Mouse (Mus musculus) CH12.LX (cell line): ENCODE results near the gene Gpx3. TPM values are rescaled to one million over a fixed set of nuclear protein-coding genes. Genes with fewer than 3 reads are reported as not detected.
A peak's percentile ranks its signal among the peaks of the same experiment; 100 is the strongest.

Source experiments
- DNase-seq: peaks from one replicate; pipeline ENCODE4 v3.0.0-alpha.2; 2013; ENCODE audit errors: extremely low read depth
- H3K27ac ChIP-seq: 2 replicates; pipeline ENCODE4 v1.5.1; 2012; ENCODE audit warnings: low read depth, mild to moderate bottlenecking, control low read depth, moderate library complexity; ENCODE audit not compliant: insufficient read depth
- H3K27me3 ChIP-seq: replicated peaks from 2 replicates; pipeline ENCODE3; 2012; ENCODE audit warnings: inconsistent platforms
- H3K36me3 ChIP-seq, 2 experiments: replicated peaks in 1 of 2; 2 replicates each; pipeline versions ENCODE3 to v1.6.1; 2012; ENCODE audit warnings: inconsistent platforms in 1 of 2, low read length in 1 of 2, mild to moderate bottlenecking in 1 of 2, mixed read lengths in 1 of 2, moderate library complexity in 1 of 2; ENCODE audit not compliant: control insufficient read depth in 1 of 2, insufficient read depth in 1 of 2
- H3K4me1 ChIP-seq, 2 experiments: 2 replicates each; pipeline ENCODE4 v1.6.1; 2012; ENCODE audit warnings: inconsistent platforms in 1 of 2, moderate library complexity in 1 of 2; ENCODE audit not compliant: insufficient read depth in 2 of 2, control insufficient read depth in 1 of 2
- H3K4me2 ChIP-seq: 2 replicates; pipeline ENCODE4 v1.6.1; 2012; ENCODE audit warnings: low read depth, mild to moderate bottlenecking, control low read depth; ENCODE audit not compliant: poor library complexity, insufficient read depth, severe bottlenecking
- H3K4me3 ChIP-seq, 3 experiments: fragments of 150-350 bp in 1 of 3; sonication (generic) in 1 of 3; replicated peaks in 1 of 3; 2 replicates each; pipeline versions ENCODE3 to v1.5.1; 2011 to 2012; ENCODE audit warnings: low read depth in 2 of 3, low read length in 2 of 3, mild to moderate bottlenecking in 2 of 3, moderate library complexity in 2 of 3, control low read depth in 1 of 3, improper control_type of control experiment in 1 of 3, inconsistent platforms in 1 of 3, mixed read lengths in 1 of 3; ENCODE audit not compliant: poor library complexity in 1 of 3
- H3K79me2 ChIP-seq: replicated peaks from 2 replicates; pipeline ENCODE4 v1.6.1; 2012; ENCODE audit warnings: mild to moderate bottlenecking, moderate library complexity; ENCODE audit not compliant: control insufficient read depth, poor library complexity, insufficient read depth, severe bottlenecking; ENCODE audit errors: extremely low read depth
- H3K9ac ChIP-seq: 2 replicates; pipeline ENCODE4 v1.6.1; 2012; ENCODE audit warnings: low read depth, mild to moderate bottlenecking, control low read depth, moderate library complexity; ENCODE audit not compliant: insufficient read depth
- H3K9me3 ChIP-seq: replicated peaks from 2 replicates; pipeline ENCODE3; 2012; ENCODE audit warnings: low read length, inconsistent platforms, mixed read lengths
- BHLHE40 ChIP-seq: IDR thresholded peaks from 2 replicates; pipeline ENCODE4 v1.6.1; 2011; ENCODE audit warnings: mild to moderate bottlenecking, low read depth, low read length, improper control_type of control experiment
- CHD1 ChIP-seq: IDR thresholded peaks from 2 replicates; pipeline ENCODE4 v1.6.1; 2012; ENCODE audit warnings: low read depth, low read length, improper control_type of control experiment, inconsistent platforms
- CTCF ChIP-seq, 2 experiments: IDR thresholded peaks in 1 of 2; conservative IDR thresholded peaks in 1 of 2; 2 replicates each; pipeline ENCODE4 v1.5.1; 2011 to 2012; ENCODE audit warnings: low read depth in 2 of 2, low read length in 2 of 2, improper control_type of control experiment in 1 of 2, inconsistent platforms in 1 of 2, mild to moderate bottlenecking in 1 of 2, moderate library complexity in 1 of 2
- EP300 ChIP-seq: IDR thresholded peaks from 2 replicates; pipeline ENCODE4 v1.6.1; 2011; ENCODE audit warnings: low read length, improper control_type of control experiment
- HCFC1 ChIP-seq: IDR thresholded peaks from 2 replicates; pipeline ENCODE4 v1.6.1; 2012; ENCODE audit warnings: low read depth, mild to moderate bottlenecking, inconsistent platforms, low read length, improper control_type of control experiment
- KAT2A ChIP-seq: IDR thresholded peaks from 2 replicates; pipeline ENCODE4 v1.6.1; 2012; ENCODE audit warnings: low read length, improper control_type of control experiment, inconsistent platforms; ENCODE audit not compliant: insufficient replicate concordance
- MAFK ChIP-seq: IDR thresholded peaks from 2 replicates; pipeline ENCODE4 v1.6.1; 2011; ENCODE audit warnings: low read length, improper control_type of control experiment; ENCODE audit not compliant: insufficient replicate concordance
- MAX ChIP-seq: IDR thresholded peaks from 2 replicates; pipeline ENCODE4 v1.6.1; 2011; ENCODE audit warnings: low read length, improper control_type of control experiment
- MAZ ChIP-seq: IDR thresholded peaks from 2 replicates; pipeline ENCODE4 v1.6.1; 2012; ENCODE audit warnings: low read depth, mild to moderate bottlenecking, inconsistent platforms, low read length, improper control_type of control experiment, moderate library complexity
- MYC ChIP-seq: IDR thresholded peaks from 2 replicates; pipeline ENCODE4 v1.6.1; 2011; ENCODE audit warnings: low read depth, mild to moderate bottlenecking, improper control_type of control experiment, low read length
- NELFE ChIP-seq: IDR thresholded peaks from 2 replicates; pipeline ENCODE4 v1.6.1; 2011; ENCODE audit warnings: low read depth, low read length, improper control_type of control experiment
- POLR2AphosphoS2 ChIP-seq: IDR thresholded peaks from 2 replicates; pipeline ENCODE4 v1.6.1; 2011; ENCODE audit warnings: low read depth, low read length, improper control_type of control experiment
- SIN3A ChIP-seq: IDR thresholded peaks from 2 replicates; pipeline ENCODE4 v1.6.1; 2012; ENCODE audit warnings: low read length, improper control_type of control experiment, inconsistent platforms
- SMC3 ChIP-seq: IDR thresholded peaks from 2 replicates; pipeline ENCODE4 v1.6.1; 2011; ENCODE audit warnings: low read depth, low read length, improper control_type of control experiment
- TBP ChIP-seq: conservative IDR thresholded peaks from 2 replicates; pipeline ENCODE4 v1.6.1; 2011; ENCODE audit warnings: low read depth, low read length, improper control_type of control experiment
- USF1 ChIP-seq: IDR thresholded peaks from 2 replicates; pipeline ENCODE4 v1.6.1; 2014; ENCODE audit warnings: low read depth, mild to moderate bottlenecking, inconsistent platforms, low read length, improper control_type of control experiment
- USF2 ChIP-seq: conservative IDR thresholded peaks from 2 replicates; pipeline ENCODE4 v1.6.1; 2011; ENCODE audit warnings: low read depth, low read length, improper control_type of control experiment
- ZC3H11A ChIP-seq: IDR thresholded peaks from 2 replicates; pipeline ENCODE4 v1.6.1; 2012; ENCODE audit warnings: low read depth, mild to moderate bottlenecking, inconsistent platforms, low read length, improper control_type of control experiment
- ZKSCAN1 ChIP-seq: IDR thresholded peaks from 2 replicates; pipeline ENCODE4 v1.6.1; 2012; ENCODE audit warnings: low read depth, inconsistent platforms, low read length, improper control_type of control experiment, borderline replicate concordance
- ZMIZ1 ChIP-seq: IDR thresholded peaks from 2 replicates; pipeline ENCODE4 v1.6.1; 2012; ENCODE audit warnings: low read depth, mild to moderate bottlenecking, inconsistent platforms, low read length, improper control_type of control experiment
- ZNF384 ChIP-seq: IDR thresholded peaks from 2 replicates; pipeline ENCODE4 v1.6.1; 2012; ENCODE audit warnings: low read depth, low read length, improper control_type of control experiment, inconsistent platforms
- dilution Hi-C: fragments of 300-500 bp; cut with MboI; formaldehyde crosslinking; loops from 2 replicates; pipeline ENCODE4 v1.14.3; 2020; ENCODE audit warnings: low sequenced_read_pairs; ENCODE audit not compliant: extremely low pct_unique_long_range_greater_than_20kb, extremely low pct_ligation_motif_present
- in situ Hi-C: fragments of 300-500 bp; cut with MboI; formaldehyde crosslinking; loops from 3 replicates; pipeline ENCODE4 v1.14.3; 2019; ENCODE audit warnings: low sequenced_read_pairs, low pct_ligation_motif_present, low pct_unique_long_range_greater_than_20kb, mixed read lengths
- polyA plus RNA-seq: library from polyadenylated mRNA; unstranded; fragments of >175 nt; gene quantifications from 2 replicates; pipeline ENCODE4 v1.2.1, GENCODE M21; 2012; ENCODE audit warnings: low read depth; ENCODE audit not compliant: insufficient read length
- total RNA-seq, 2 experiments: library from RNA; depleted of rRNA; stranded (reverse); fragments of 300-350 nt in 1 of 2; fragments of >200 nt in 1 of 2; gene quantifications; 2 replicates each; pipeline ENCODE4 v1.2.3; 2012 to 2014

Gpx3 gene
- total and polyA plus RNA-seq, 3 experiments = 0.63 TPM; not detected in 2

GRCm38 (mm10) chr11:54940056-54940455 lies 37.8 kb downstream of the Gpx3 start:
- in situ Hi-C loops (no loop called here), dilution Hi-C loops (no loop called here)
- Histone ChIP-seq H3K9ac (no peak overlapping the region), H3K4me2 (no peak overlapping the region), H3K27ac (no peak overlapping the region), H3K36me3 (peaks cover 77 to 97% of the 10 kb centered on the region in 2 experiments), H3K4me1 (peaks cover 30 to 65% of the 10 kb centered on the region in 2 experiments), H3K4me3 (no peak overlapping the region), H3K9me3 (no peaks in the 10 kb centered on the region), H3K27me3 (no peaks in the 10 kb centered on the region), H3K79me2 (peaks cover 38% of the 10 kb centered on the region)
- no peak for TF ChIP-seq NELFE
- no peak for TF ChIP-seq HCFC1
- no peak for TF ChIP-seq ZC3H11A
- no peak for TF ChIP-seq MYC
- no peak for TF ChIP-seq USF1
- no peak for TF ChIP-seq KAT2A
- no peak for TF ChIP-seq MAZ
- no peak for TF ChIP-seq MAFK
- DNase-seq = no peak

DNA sequence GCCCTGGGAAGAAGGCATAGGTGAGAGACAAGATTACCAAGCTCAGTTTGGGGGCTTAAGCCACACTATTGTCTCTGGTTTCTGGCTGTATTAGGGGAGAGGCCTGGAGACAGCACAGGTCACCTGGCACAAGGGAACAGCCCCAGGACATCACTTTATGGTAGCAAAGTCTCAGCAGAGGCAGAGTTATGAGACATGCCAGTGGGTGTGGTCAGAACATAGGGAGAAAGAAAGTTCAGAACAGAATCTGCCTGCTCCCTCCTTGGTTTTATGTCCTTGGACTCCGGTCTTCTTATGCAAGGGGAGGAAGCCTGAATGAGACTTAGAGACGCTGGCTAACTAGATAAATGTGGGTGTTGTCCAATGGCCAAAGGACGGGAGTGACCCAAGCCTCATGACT lies 42.4 kb downstream of the Gpx3 start:
- no peak overlapping the region for H3K9ac ChIP-seq
- H3K27me3 ChIP-seq = no peaks in the 10 kb centered on the region
- TF ChIP-seq SMC3 (no peak), TBP (no peak), ZNF384 (no peak), SIN3A (no peak), ZMIZ1 (no peak), POLR2AphosphoS2 (no peak), EP300 (no peak), USF1 (no peak), MAFK (no peak), USF2 (no peak), CHD1 (no peak), MAZ (no peak), MAX (no peak), CTCF (conservative IDR thresholded peaks at IDR 0.05 in 1 of 2, IDR thresholded peaks at IDR 0.05 in 1 of 2; ENCODE audit: low read depth in 2 of 2, low read length in 2 of 2) (no peak), BHLHE40 (no peak), KAT2A (no peak), ZKSCAN1 (no peak)
- in situ Hi-C loops = no loop called here
- H3K4me1 ChIP-seq = peaks cover 17 to 58% of the 10 kb centered on the region in 2 experiments
- dilution Hi-C loops = no loop called here
- no peaks in the 10 kb centered on the region for H3K9me3 ChIP-seq
- H3K4me3 ChIP-seq = no peak overlapping the region
- no peak overlapping the region for H3K4me2 ChIP-seq
- peak; percentile 36 for DNase-seq
- H3K27ac ChIP-seq = 0 out of 2 replicates have a peak overlapping the region, but pooled peaks have one; percentile 1
- peaks cover 71% of the 10 kb centered on the region for H3K79me2 ChIP-seq
- H3K36me3 ChIP-seq = peaks cover 62 to 91% of the 10 kb centered on the region in 2 experiments
